Mouse (Mus musculus) heart, embryonic 13.5 days (tissue): ENCODE measurements around the gene Ric1. TPM values are rescaled to one million over a fixed set of nuclear protein-coding genes. Genes with fewer than 3 reads are reported as not detected.

ENCODE experiments used
- ATAC-seq: fragments of 200-750 bp; cut with Nextera tagmentation; 2 replicates; pipeline ENCODE4 v1.8.0; 2017; ENCODE audit warnings: moderate TSS enrichment; ENCODE audit not compliant: insufficient number of reproducible peaks, low FRiP score, low TSS enrichment; ENCODE audit errors: extremely low read depth
- H3K27ac ChIP-seq: fragments of 300-500 bp; sonication (generic); replicated peaks from 2 replicates; pipeline ENCODE4 v1.5.1; 2015; ENCODE audit warnings: moderate library complexity, mild to moderate bottlenecking, inconsistent platforms
- H3K27me3 ChIP-seq: fragments of 300-500 bp; sonication (generic); replicated peaks from 2 replicates; pipeline ENCODE4 v1.6.1; 2015; ENCODE audit warnings: mild to moderate bottlenecking, inconsistent platforms
- H3K36me3 ChIP-seq: fragments of 300-500 bp; sonication (generic); 2 replicates; pipeline ENCODE4 v1.6.1; 2015; ENCODE audit warnings: mild to moderate bottlenecking, inconsistent platforms
- H3K4me1 ChIP-seq: fragments of 300-500 bp; sonication (generic); 2 replicates; pipeline ENCODE4 v1.6.1; 2015; ENCODE audit warnings: inconsistent platforms
- H3K4me2 ChIP-seq: fragments of 300-500 bp; sonication (generic); 2 replicates; pipeline ENCODE4 v1.6.1; 2015; ENCODE audit warnings: inconsistent platforms, mild to moderate bottlenecking, moderate library complexity
- H3K4me3 ChIP-seq: fragments of 300-500 bp; sonication (generic); 2 replicates; pipeline ENCODE4 v1.5.1; 2015; ENCODE audit warnings: moderate library complexity, mild to moderate bottlenecking, inconsistent platforms
- H3K9ac ChIP-seq: fragments of 300-500 bp; sonication (generic); 2 replicates; pipeline ENCODE4 v1.6.1; 2015; ENCODE audit warnings: inconsistent platforms, mild to moderate bottlenecking, moderate library complexity
- H3K9me3 ChIP-seq: fragments of 300-500 bp; sonication (generic); 2 replicates; pipeline ENCODE4 v1.6.1; 2016; ENCODE audit warnings: inconsistent platforms
- WGBS: fragments of 180-500 bp; shearing (Covaris S2); methylation state at CpG from one replicate; pipeline ENCODE4 v1.1.7; 2015; ENCODE audit warnings: mixed read lengths; 5-methylcytosine and 5-hydroxymethylcytosine counted together
- polyA plus RNA-seq: library from polyadenylated mRNA; unstranded; fragments of >200 nt; fragmentation: Nextera tagmentation; extraction: Ambion mirVana; gene quantifications from 2 replicates; pipeline ENCODE4 v1.2.1, GENCODE M21; 2015

Ric1 gene
- 6.5 and 6.7 TPM in 2 replicates for polyA plus RNA-seq

DNA sequence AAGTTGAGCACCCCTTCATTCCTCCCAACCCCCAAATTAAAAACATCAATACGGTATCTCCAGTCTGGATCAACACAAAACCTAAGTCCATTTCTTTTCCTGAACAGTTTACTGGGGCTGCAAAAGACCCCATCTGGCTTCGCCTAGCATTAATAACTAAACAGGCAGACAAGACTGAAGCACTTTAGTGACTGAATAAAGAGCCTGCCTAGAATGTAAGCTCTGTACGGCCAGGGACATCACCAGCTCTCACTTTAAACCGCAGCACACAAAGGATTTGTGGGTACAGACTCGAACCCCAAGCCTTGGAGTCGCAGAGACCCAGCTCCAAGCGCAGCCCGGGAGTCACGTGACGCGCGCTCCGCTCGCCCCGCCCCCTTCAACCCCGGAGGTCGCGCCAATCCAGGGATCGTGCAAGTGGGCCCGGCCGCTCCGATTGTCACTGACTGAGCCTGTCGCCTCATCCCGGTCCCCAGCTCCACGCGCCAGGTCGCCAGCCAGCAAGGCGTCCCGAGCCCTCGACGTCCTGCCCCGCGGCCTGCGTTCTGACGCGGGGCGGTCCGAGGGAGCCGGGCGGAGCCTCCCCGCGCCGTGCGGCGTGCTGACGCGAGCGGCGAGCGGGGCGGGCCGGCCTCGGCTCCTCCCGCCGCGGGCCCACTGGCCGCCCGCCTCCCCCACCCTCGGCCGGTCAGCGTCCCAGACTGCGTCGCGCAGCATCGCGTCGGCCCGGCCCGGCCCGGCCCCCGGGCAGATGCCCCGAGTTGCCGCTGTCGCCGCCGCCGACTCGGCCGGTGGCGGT is at the start of gene Ric1:
TSS of gene Ric1 (plus strand) at position 646 of the 799 bp plus-strand sequence.
- peak within 1 kb of the TSS; percentile 96 for H3K27ac ChIP-seq
- peaks cover 24% of the 10 kb centered on the region for H3K4me1 ChIP-seq
- under 1% methylated on average over 70 of the region's 80 CpGs for WGBS
- no peaks in the 10 kb centered on the region for H3K27me3 ChIP-seq
- H3K9me3 ChIP-seq = no peaks in the 10 kb centered on the region
- ATAC-seq = peak; percentile 95
- H3K4me2 ChIP-seq = peak within 1 kb of the TSS; percentile 79
- H3K4me3 ChIP-seq = peak within 1 kb of the TSS; percentile 93
- H3K9ac ChIP-seq = peak within 1 kb of the TSS; percentile 97
- H3K36me3 ChIP-seq = peaks cover 11% of the 10 kb centered on the region; the same call in 1 of the 2 replicates

DNA sequence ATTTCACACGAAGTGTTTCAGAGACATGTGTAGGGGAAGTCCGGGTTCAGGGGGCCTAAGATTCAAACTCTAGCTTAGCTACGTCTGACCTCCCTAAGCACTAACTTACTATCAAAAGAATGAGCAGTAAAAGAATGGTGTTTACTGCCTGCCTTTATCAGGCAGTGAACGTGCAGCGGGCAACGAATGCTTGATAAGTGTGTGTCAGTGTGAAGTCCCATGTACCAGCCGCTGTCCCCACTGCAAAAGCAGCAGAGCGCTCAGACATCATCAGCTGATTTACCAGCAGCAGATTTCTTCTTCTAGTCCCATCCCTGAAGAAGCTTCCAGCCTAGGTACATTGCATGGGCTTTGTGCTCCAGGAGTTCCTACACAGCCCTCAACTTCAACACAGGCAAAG is 49.7 kb upstream of the Ric1 start:
- WGBS = 42% methylated on average over 8 of the region's 8 CpGs
- H3K9ac ChIP-seq = no peak overlapping the region
- no peak overlapping the region for H3K4me3 ChIP-seq
- no peaks in the 10 kb centered on the region for H3K27me3 ChIP-seq
- H3K4me2 ChIP-seq = no peak overlapping the region
- no peaks in the 10 kb centered on the region for H3K9me3 ChIP-seq
- H3K4me1 ChIP-seq = peaks cover 52% of the 10 kb centered on the region
- H3K27ac ChIP-seq = peak overlapping the region; percentile 34
- no peaks in the 10 kb centered on the region for H3K36me3 ChIP-seq
- no peak for ATAC-seq

DNA sequence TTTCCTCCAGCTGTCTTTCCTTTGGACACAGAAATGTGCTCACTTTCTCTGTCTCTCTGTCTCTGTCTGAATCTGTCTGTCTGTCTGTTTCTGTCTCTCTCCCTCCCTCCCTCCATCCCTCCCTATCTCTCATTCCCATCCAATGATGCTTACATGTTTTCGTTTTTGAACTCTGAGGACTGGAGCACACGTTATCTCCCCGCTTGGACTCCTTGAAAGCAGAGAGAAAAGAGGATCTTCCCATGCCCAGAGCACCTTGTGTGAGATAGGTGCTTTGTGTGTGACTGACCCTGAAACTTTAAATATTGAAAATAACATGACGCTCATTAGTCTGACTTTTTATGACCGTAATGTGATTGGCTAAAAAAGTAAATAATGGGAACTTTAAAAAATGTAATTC is 49.1 kb upstream of the Ric1 start:
- Histone ChIP-seq H3K27ac (peak overlapping the region; percentile 34), H3K9me3 (no peaks in the 10 kb centered on the region), H3K4me3 (no peak overlapping the region), H3K9ac (no peak overlapping the region), H3K4me2 (no peak overlapping the region), H3K27me3 (no peaks in the 10 kb centered on the region), H3K4me1 (peaks cover 52% of the 10 kb centered on the region), H3K36me3 (no peaks in the 10 kb centered on the region)
- no peak for ATAC-seq
- 73% methylated on average over 5 of the region's 5 CpGs for WGBS

DNA sequence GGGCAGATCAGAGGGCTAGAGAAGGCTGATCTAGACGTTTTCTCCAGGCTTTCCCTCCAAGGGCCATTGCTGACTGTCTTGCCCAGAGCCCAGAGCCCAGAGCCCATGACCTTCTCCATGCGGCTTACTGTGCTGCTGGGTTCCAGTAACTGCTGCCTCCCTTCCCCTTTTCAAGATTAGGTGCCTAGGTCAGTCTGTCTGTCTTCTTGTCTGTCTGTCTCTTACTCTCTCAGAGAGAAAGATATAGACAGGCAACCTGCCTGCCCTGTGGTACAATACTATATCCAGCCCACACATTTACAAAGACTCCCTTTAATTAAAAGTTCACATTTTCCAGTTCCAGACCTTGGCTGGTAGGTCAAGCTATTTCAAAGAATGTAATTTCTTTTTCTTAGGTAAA is 47.3 kb upstream of the Ric1 start:
- H3K9ac ChIP-seq = no peak overlapping the region
- no peaks in the 10 kb centered on the region for H3K27me3 ChIP-seq
- no peaks in the 10 kb centered on the region for H3K9me3 ChIP-seq
- no peak overlapping the region for H3K4me3 ChIP-seq
- no peak for ATAC-seq
- no peak overlapping the region for H3K4me2 ChIP-seq
- H3K4me1 ChIP-seq = peaks cover 39% of the 10 kb centered on the region
- H3K36me3 ChIP-seq = no peaks in the 10 kb centered on the region
- 53% methylated on average over 2 of the region's 2 CpGs for WGBS
- no peak overlapping the region for H3K27ac ChIP-seq

DNA sequence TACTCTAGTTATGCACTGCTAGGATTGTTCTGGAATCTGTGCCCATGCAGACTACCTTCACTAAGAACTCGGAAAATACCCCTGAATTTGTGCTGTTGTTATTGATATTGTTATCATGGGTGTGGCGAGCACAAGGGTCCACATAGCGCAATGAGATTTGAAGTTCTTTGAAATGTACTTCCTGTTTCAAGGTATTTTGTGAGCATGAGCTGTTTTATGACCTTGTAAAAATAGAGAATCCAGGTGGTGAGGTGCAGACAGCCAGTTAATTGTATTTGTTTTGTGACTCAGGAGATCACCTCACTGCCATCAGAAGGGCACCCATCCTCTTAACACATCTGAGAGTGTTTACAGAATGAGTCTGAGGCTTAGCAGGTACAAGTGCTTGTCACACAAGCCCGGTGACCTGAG is 46.9 kb upstream of the Ric1 start:
- H3K27me3 ChIP-seq = no peaks in the 10 kb centered on the region
- H3K4me1 ChIP-seq = peaks cover 35% of the 10 kb centered on the region
- H3K9me3 ChIP-seq = no peaks in the 10 kb centered on the region
- H3K4me3 ChIP-seq = no peak overlapping the region
- no peak overlapping the region for H3K27ac ChIP-seq
- H3K9ac ChIP-seq = no peak overlapping the region
- ATAC-seq = no peak
- no peak overlapping the region for H3K4me2 ChIP-seq
- 76% methylated on average over 4 of the region's 4 CpGs for WGBS
- H3K36me3 ChIP-seq = no peaks in the 10 kb centered on the region

DNA sequence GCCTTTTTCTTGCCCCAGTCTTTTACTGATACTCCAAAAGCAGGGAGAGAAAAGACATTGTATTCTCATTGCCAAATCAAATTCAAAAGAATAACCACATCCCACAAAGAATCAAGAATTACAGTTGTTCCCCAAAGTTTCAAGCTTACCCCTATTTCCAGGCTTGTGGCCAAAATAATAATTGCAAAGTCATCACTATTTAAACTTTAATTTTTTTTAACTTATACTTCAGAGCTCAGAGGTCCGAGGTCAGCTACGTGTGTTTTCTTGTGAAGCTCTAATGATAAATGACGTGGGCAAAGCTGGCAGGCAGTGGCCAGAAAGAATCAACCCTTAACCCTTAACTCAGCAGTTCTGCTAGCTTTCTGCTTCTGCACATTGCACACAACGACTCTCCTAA is 43.5 kb upstream of the Ric1 start:
- H3K27ac ChIP-seq = no peak overlapping the region
- H3K9me3 ChIP-seq = no peaks in the 10 kb centered on the region
- H3K9ac ChIP-seq = no peak overlapping the region
- ATAC-seq = no peak
- WGBS = 25% methylated on average over 4 of the region's 4 CpGs
- no peaks in the 10 kb centered on the region for H3K36me3 ChIP-seq
- H3K4me2 ChIP-seq = no peak overlapping the region
- no peak overlapping the region for H3K4me3 ChIP-seq
- H3K4me1 ChIP-seq = peaks cover 4% of the 10 kb centered on the region; the same call in 1 of the 2 replicates
- no peaks in the 10 kb centered on the region for H3K27me3 ChIP-seq

DNA sequence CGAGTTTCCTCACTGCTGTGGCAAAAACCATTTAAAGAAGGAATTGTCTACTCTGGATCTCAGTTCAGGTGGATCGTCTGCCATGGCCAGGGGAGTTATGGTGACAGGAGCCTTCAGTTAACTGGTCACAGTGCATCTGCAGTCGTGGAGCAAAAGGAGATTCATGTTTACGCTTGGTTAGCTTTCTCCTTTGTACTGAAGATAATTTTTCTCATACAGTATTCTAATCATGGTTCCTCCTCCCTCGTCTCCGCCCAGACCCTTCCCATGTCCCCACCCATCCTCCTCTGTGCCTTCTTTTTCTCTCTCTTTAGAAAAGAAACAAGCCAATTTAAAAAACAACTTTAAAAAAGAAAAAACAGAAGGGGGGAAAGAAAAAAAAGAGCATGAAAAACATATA is 40.5 kb upstream of the Ric1 start:
- H3K27ac ChIP-seq = no peak overlapping the region
- no peaks in the 10 kb centered on the region for H3K36me3 ChIP-seq
- 70% methylated on average over 6 of the region's 6 CpGs for WGBS
- H3K4me1 ChIP-seq = peaks cover 4% of the 10 kb centered on the region; the same call in 1 of the 2 replicates
- no peak for ATAC-seq
- no peaks in the 10 kb centered on the region for H3K27me3 ChIP-seq
- H3K9ac ChIP-seq = no peak overlapping the region
- no peak overlapping the region for H3K4me3 ChIP-seq
- no peak overlapping the region for H3K4me2 ChIP-seq
- no peaks in the 10 kb centered on the region for H3K9me3 ChIP-seq

DNA sequence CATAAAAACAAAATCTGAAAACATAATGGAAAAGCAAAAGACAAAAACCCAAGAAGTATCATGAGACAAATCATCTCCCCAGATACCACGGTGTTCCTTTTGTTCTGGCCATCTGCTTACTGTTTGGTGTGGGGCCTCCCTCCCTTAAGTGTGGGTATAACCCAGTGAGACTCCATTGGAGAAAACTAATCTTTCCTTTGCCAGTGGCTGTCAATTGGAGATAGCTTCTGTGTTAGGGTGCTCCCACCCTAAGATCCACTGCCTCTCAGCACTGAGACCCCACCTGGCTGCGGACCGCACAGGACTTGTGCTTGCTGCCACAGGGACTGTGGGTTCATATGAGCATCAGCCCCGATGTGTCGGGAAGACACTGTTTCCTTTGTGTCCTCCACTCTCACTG is 39.9 kb upstream of the Ric1 start:
- no peak overlapping the region for H3K4me3 ChIP-seq
- H3K36me3 ChIP-seq = no peaks in the 10 kb centered on the region
- no peaks in the 10 kb centered on the region for H3K27me3 ChIP-seq
- no peak overlapping the region for H3K27ac ChIP-seq
- peaks cover 4% of the 10 kb centered on the region; the same call in 1 of the 2 replicates for H3K4me1 ChIP-seq
- no peak for ATAC-seq
- no peak overlapping the region for H3K9ac ChIP-seq
- no peaks in the 10 kb centered on the region for H3K9me3 ChIP-seq
- WGBS = 75% methylated on average over 5 of the region's 5 CpGs
- H3K4me2 ChIP-seq = no peak overlapping the region

DNA sequence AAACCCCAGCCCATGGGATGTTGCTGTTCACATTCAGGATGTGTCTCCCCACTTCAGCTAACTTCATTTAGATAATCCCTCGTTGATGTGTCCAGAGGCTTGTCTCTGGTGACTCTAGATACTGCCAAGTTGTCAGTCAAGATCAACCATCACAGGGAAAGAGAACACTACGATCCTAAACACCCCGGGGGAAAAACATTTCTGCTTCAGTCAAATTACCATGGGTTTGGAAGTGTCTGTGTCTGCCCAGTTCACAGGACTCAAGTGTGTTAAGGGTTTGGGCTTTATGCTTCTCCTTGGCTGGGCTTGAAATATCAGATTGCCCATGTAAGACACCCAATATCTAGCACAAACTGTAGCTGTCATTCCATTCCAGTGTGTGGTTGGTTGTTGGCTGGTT is 39.4 kb upstream of the Ric1 start:
- Histone ChIP-seq H3K4me2 (no peak overlapping the region), H3K36me3 (no peaks in the 10 kb centered on the region), H3K9me3 (no peaks in the 10 kb centered on the region), H3K27me3 (no peaks in the 10 kb centered on the region), H3K4me1 (peaks cover 4% of the 10 kb centered on the region; the same call in 1 of the 2 replicates), H3K27ac (no peak overlapping the region), H3K9ac (no peak overlapping the region), H3K4me3 (no peak overlapping the region)
- ATAC-seq = no peak
- WGBS = 51% methylated on average over 3 of the region's 3 CpGs

DNA sequence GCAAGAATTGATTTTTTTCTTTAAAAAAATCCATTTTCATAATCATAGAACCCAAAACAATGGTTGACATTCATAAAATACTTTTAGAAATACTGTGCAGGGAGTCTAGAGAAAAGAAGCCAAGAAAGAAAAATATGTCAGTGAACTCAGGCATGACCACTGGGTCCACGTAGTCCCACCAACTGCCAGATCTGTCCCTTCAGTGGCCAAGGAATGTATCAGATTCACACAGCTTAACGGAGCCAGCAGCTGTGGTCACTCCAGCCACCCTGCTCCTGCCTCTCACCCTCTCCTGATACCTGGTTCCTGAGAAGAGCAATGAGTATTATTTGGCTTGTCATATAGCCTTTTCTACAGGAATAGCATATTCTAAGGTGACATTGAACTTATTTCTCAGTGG is 38.7 kb upstream of the Ric1 start:
- Histone ChIP-seq H3K4me2 (no peak overlapping the region), H3K4me1 (peaks cover 8% of the 10 kb centered on the region), H3K36me3 (no peaks in the 10 kb centered on the region), H3K27me3 (no peaks in the 10 kb centered on the region), H3K9me3 (no peaks in the 10 kb centered on the region), H3K9ac (no peak overlapping the region), H3K4me3 (no peak overlapping the region), H3K27ac (no peak overlapping the region)
- ATAC-seq = no peak
- 54% methylated on average over 2 of the region's 2 CpGs for whole genome bisulfite sequencing

DNA sequence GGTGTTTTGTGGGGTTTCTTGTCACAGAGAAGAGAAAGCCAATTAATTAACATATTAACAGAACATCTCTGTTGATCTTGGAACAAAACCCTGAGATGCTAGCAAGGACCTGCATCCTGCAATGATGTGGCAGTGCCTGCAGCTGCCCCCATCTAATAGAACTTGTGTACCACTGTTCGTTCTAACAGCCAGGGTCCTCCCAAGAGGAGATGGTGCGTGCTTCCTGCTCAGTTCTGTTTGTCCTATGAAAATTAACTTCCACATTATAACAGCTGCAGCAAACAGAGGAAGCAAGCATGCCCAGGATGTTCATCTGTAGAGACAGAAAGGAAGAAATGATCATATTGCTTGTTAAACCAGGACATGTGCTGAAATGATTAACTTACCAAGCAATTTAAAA is 37.5 kb upstream of the Ric1 start:
- H3K27me3 ChIP-seq = no peaks in the 10 kb centered on the region
- H3K9me3 ChIP-seq = no peaks in the 10 kb centered on the region
- 66% methylated on average over 2 of the region's 2 CpGs for WGBS
- H3K36me3 ChIP-seq = no peaks in the 10 kb centered on the region
- no peak overlapping the region for H3K4me2 ChIP-seq
- H3K9ac ChIP-seq = no peak overlapping the region
- no peak for ATAC-seq
- H3K27ac ChIP-seq = no peak overlapping the region
- no peak overlapping the region for H3K4me3 ChIP-seq
- H3K4me1 ChIP-seq = peaks cover 7% of the 10 kb centered on the region
